Mouse (Mus musculus) ES-E14 (cell line): ENCODE measurements at regions not wholly inside any gene's neighbourhood (a gene's known extent, or its start where the extent isn't known, plus 50 kb on each side); places are given as distances from the start of the nearest gene placed in this dataset.

Experiments used
- DNase-seq: peaks from one replicate; pipeline ENCODE4 v3.0.0-alpha.2; 2013; ENCODE audit warnings: low read depth, low spot score
- H3K27ac ChIP-seq: 2 replicates; pipeline ENCODE4 v1.5.1; 2012; ENCODE audit warnings: low read depth, mild to moderate bottlenecking, low read length, moderate library complexity, mixed read lengths; ENCODE audit not compliant: poor library complexity, insufficient read depth, severe bottlenecking
- H3K36me3 ChIP-seq: 2 replicates; pipeline ENCODE4 v1.6.1; 2012; ENCODE audit warnings: mild to moderate bottlenecking, low read length, moderate library complexity, mixed read lengths; ENCODE audit not compliant: control insufficient read depth, poor library complexity, insufficient read depth, severe bottlenecking
- H3K4me1 ChIP-seq, 2 experiments: fragments of 150-350 bp in 1 of 2; sonication (generic) in 1 of 2; 2 replicates each; pipeline ENCODE4 v1.6.1; 2012; ENCODE audit warnings: low read length in 2 of 2, mild to moderate bottlenecking in 1 of 2, mixed read lengths in 1 of 2; ENCODE audit not compliant: control insufficient read depth in 2 of 2, insufficient read depth in 2 of 2, poor library complexity in 1 of 2
- H3K4me3 ChIP-seq, 2 experiments: fragments of 150-350 bp in 1 of 2; sonication (generic) in 1 of 2; 2 replicates each; pipeline ENCODE4 v1.5.1; 2012; ENCODE audit warnings: low read length in 2 of 2, low read depth in 1 of 2, mild to moderate bottlenecking in 1 of 2, mixed read lengths in 1 of 2; ENCODE audit not compliant: insufficient read depth in 1 of 2, poor library complexity in 1 of 2, severe bottlenecking in 1 of 2
- H3K9ac ChIP-seq: 2 replicates; pipeline ENCODE4 v1.6.1; 2012; ENCODE audit warnings: low read depth, mild to moderate bottlenecking, low read length, mixed read lengths; ENCODE audit not compliant: poor library complexity, insufficient read depth, severe bottlenecking
- H3K9me3 ChIP-seq: fragments of 150-350 bp; sonication (generic); 2 replicates; pipeline ENCODE4 v1.6.1; 2012; ENCODE audit warnings: low read depth, mild to moderate bottlenecking, low read length; ENCODE audit not compliant: control insufficient read depth, insufficient read depth
- CHD2 ChIP-seq: IDR thresholded peaks from 2 replicates; pipeline ENCODE4 v1.6.1; 2014; ENCODE audit warnings: mild to moderate bottlenecking, low read depth, low read length, inconsistent platforms
- HCFC1 ChIP-seq: IDR thresholded peaks from 2 replicates; pipeline ENCODE4 v1.6.1; 2012; ENCODE audit warnings: low read length, inconsistent platforms, borderline replicate concordance; ENCODE audit not compliant: insufficient read depth
- MAFK ChIP-seq: IDR thresholded peaks from 2 replicates; pipeline ENCODE4 v1.6.1; 2014; ENCODE audit warnings: mild to moderate bottlenecking, low read depth, low read length, inconsistent platforms; ENCODE audit not compliant: insufficient read depth
- ZC3H11A ChIP-seq: IDR thresholded peaks from 2 replicates; pipeline ENCODE4 v1.6.1; 2012; ENCODE audit warnings: low read depth, mild to moderate bottlenecking, inconsistent platforms, low read length, borderline replicate concordance
- ZNF384 ChIP-seq: IDR thresholded peaks from 2 replicates; pipeline ENCODE4 v1.6.1; 2012; ENCODE audit warnings: low read depth, low read length, inconsistent platforms
- in situ Hi-C, 2 experiments: fragments of 600-800 bp; cut with MboI; formaldehyde crosslinking; loops; one replicate each; pipeline ENCODE4 v1.15.1; 2025; ENCODE audit warnings: low sequenced_read_pairs in 2 of 2, inconsistent platforms in 1 of 2; ENCODE audit not compliant: unreplicated experiment in 2 of 2

- in situ Hi-C loops = no loop called here
- peak overlapping the region; percentile 94 for H3K27ac ChIP-seq
- no peak overlapping the region for H3K4me3 ChIP-seq
- H3K36me3 ChIP-seq = peaks cover 2% of the 10 kb centered on the region; the same call in 1 of the 2 replicates
- H3K9ac ChIP-seq = no peak overlapping the region
- no peak for DNase-seq
- TF ChIP-seq CHD2 (no peak), ZC3H11A (no peak), MAFK (no peak)
- peaks cover 7 to 12% of the 10 kb centered on the region in 2 experiments for H3K4me1 ChIP-seq
- H3K9me3 ChIP-seq = no peaks in the 10 kb centered on the region
Measured at GRCm38 (mm10) chr4:53951734-53952109, 125.9 kb downstream of the Tmem38b start.

- H3K9me3 ChIP-seq = no peaks in the 10 kb centered on the region
- H3K36me3 ChIP-seq = peaks cover 2% of the 10 kb centered on the region; the same call in 1 of the 2 replicates
- DNase-seq = peak; percentile 72
- in situ Hi-C loops = no loop called here
- no peak overlapping the region for H3K9ac ChIP-seq
- H3K4me3 ChIP-seq = no peak overlapping the region
- H3K4me1 ChIP-seq = peaks cover 7 to 12% of the 10 kb centered on the region in 2 experiments
- TF ChIP-seq MAFK (no peak), CHD2 (peak; percentile 52; the same call in 1 of the 2 replicates)
- H3K27ac ChIP-seq = peak overlapping the region; percentile 94
Measured at GRCm38 (mm10) chr4:53952288-53952687, 126.4 kb downstream of the Tmem38b start.

GRCm38 (mm10) chr4:53962458-53962857 lies 136.6 kb downstream of the Tmem38b start:
- Histone ChIP-seq H3K9me3 (no peaks in the 10 kb centered on the region), H3K9ac (no peak overlapping the region), H3K27ac (no peak overlapping the region), H3K36me3 (no peaks in the 10 kb centered on the region), H3K4me1 (peaks cover 2% of the 10 kb centered on the region in 2 experiments; a peak in 2 of 4 replicates), H3K4me3 (no peak overlapping the region)
- no peak for TF ChIP-seq ZNF384
- TF ChIP-seq ZC3H11A = no peak
- TF ChIP-seq MAFK = no peak
- no peak for DNase-seq
- in situ Hi-C loops = no loop called here

- TF ChIP-seq CHD2 (no peak), MAFK (no peak), ZC3H11A (no peak), ZNF384 (no peak), HCFC1 (no peak)
Measured at GRCm38 (mm10) chr4:53970461-53970860, 144.6 kb downstream of the Tmem38b start.

GRCm38 (mm10) chr4:53970960-53971359 lies 145.1 kb downstream of the Tmem38b start:
- Histone ChIP-seq H3K4me3 (no peak overlapping the region), H3K27ac (no peak overlapping the region), H3K36me3 (no peaks in the 10 kb centered on the region), H3K9me3 (no peaks in the 10 kb centered on the region), H3K4me1 (no peaks in the 10 kb centered on the region), H3K9ac (no peak overlapping the region)
- no peak for DNase-seq
- in situ Hi-C loops = no loop called here
- TF ChIP-seq HCFC1 = no peak
- TF ChIP-seq ZC3H11A = peak; percentile 56; the same call in 1 of the 2 replicates
- TF ChIP-seq MAFK = no peak
- no peak for TF ChIP-seq CHD2
- TF ChIP-seq ZNF384 = no peak

More at GRCm38 (mm10) chr4:53970461-53970860, 144.6 kb downstream of the Tmem38b start:
- Histone ChIP-seq H3K27ac (no peak overlapping the region), H3K4me3 (no peak overlapping the region), H3K9me3 (no peaks in the 10 kb centered on the region), H3K4me1 (no peaks in the 10 kb centered on the region), H3K36me3 (no peaks in the 10 kb centered on the region), H3K9ac (no peak overlapping the region)
- in situ Hi-C loops = no loop called here
- DNase-seq = no peak
